Mouse (Mus musculus) megakaryocyte, embryonic 14.5 days (primary cell): ENCODE data around the gene Vim.

ENCODE experiments used
- FLI1 ChIP-seq: IDR thresholded peaks from 2 replicates; pipeline ENCODE4 v1.6.1; 2012; ENCODE audit warnings: low read length, inconsistent platforms, mixed read lengths
- GATA1 ChIP-seq: IDR thresholded peaks from 3 replicates; pipeline ENCODE4 v1.6.1; 2012; ENCODE audit warnings: mixed read lengths, low read length, inconsistent platforms, borderline replicate concordance

GRCm38 (mm10) chr2:13582184-13582583 lies 8.5 kb downstream of the Vim start:
- TF ChIP-seq GATA1, result no peak
- TF ChIP-seq FLI1, result no peak
